Mouse (Mus musculus): Measurements from ENCODE around the gene Acot1.

DNA sequence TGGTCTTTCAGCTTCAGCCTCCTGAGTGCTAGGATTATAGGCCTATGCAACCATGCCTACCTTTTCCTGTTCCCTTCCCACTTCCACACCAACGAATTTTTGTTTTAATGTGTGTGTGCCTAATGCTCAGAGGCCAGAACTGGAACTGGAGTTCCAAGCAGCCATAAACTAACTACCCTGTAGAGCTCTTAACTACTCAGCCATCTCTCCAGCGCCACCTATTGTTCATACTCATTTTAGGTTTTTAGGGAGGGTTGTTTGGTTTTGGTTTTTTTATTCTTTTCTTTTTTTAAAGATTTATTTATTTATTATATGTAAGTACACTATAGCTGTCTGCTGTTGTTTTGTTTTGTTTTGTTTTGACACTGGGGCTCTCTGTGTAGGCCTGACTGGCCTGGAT lies 51.7 kb downstream of the Acot1 start:
- TF ChIP-seq CTCF (IDR thresholded peaks at IDR 0.05; ENCODE audit: borderline replicate concordance, extremely low read depth, insufficient read depth, insufficient read length) (no peak), POLR2A (IDR thresholded peaks at IDR 0.05; ENCODE audit: borderline replicate concordance, extremely low read depth, insufficient read depth, insufficient read length, poor library complexity, severe bottlenecking) (no peak)
